Mouse (Mus musculus): ENCODE measurements around the gene Tm7sf3. TPM values are rescaled to one million over a fixed set of nuclear protein-coding genes. Genes with fewer than 3 reads are reported as not detected.

Tm7sf3 gene
- total and polyA plus RNA-seq, 2 experiments from 2014 or later = 40.6 to 51.1 TPM

DNA sequence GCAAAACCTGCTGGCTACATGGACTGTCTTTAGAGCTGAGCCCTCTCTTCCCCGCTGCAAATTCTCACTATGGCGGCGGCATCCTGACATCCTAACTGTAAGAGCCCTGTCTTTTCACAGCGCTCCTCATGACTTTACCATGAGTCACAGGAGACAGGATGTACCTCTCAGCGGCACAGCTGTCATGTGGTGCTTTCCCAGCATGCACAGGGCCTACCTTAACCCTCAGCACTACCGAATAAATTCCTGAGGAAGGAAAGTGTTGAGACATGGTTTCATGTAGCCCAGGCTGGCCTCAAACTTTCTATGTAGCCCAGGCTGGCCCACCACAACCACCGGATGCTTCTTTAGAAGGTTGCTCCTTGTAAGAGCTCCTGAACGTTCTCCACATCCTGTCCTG lies 26.7 kb downstream of the Tm7sf3 start:
- H3K9me3 ChIP-seq (ENCODE audit: low read length) = no peaks in the 10 kb centered on the region
- peaks cover 55% of the 10 kb centered on the region for H3K36me3 ChIP-seq (ENCODE audit: insufficient read depth)
- H3K9ac ChIP-seq = no peak overlapping the region
- ATAC-seq = no peak
- no peaks in the 10 kb centered on the region for H3K4me1 ChIP-seq (ENCODE audit: insufficient read depth)
- H3K4me3 ChIP-seq (ENCODE audit: low read depth, low read length) = no peak overlapping the region
- TF ChIP-seq CTCF (IDR thresholded peaks at IDR 0.05; ENCODE audit: low read depth) = no peak
- no peaks in the 10 kb centered on the region for H3K27me3 ChIP-seq (ENCODE audit: insufficient read depth, low read length)
- H3K27ac ChIP-seq (ENCODE audit: low read depth, low read length) = no peak overlapping the region
- 93% methylated on average over 8 of the region's 8 CpGs for WGBS
- no peak for DNase-seq
- H3K4me2 ChIP-seq (ENCODE audit: low read depth) = no peak overlapping the region

DNA sequence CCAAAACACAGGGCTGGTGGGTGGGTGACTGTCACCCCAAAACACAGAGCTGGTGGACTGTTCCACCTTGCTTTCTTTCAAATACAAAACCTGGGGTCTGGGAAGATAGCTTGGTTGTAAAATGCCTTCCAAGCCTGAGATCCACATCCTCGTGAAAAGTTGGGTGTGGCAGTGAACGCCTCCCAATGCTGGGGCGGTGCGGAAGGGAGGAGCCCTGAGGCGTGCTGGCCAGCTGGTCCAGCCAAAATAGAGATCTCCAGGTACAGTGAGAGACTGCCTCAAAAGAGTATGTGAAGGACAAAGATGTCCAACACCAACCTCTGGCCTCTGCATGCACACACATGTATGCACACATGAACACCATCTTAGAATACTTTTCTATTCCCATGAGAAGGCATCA lies 28.1 kb downstream of the Tm7sf3 start:
- no peak overlapping the region for H3K4me3 ChIP-seq (ENCODE audit: low read depth, low read length)
- peaks cover 67% of the 10 kb centered on the region for H3K36me3 ChIP-seq (ENCODE audit: insufficient read depth)
- H3K4me2 ChIP-seq (ENCODE audit: low read depth) = no peak overlapping the region
- ATAC-seq = no peak
- no peak overlapping the region for H3K27ac ChIP-seq (ENCODE audit: low read depth, low read length)
- H3K9ac ChIP-seq = no peak overlapping the region
- no peaks in the 10 kb centered on the region for H3K4me1 ChIP-seq (ENCODE audit: insufficient read depth)
- H3K9me3 ChIP-seq (ENCODE audit: low read length) = no peaks in the 10 kb centered on the region
- H3K27me3 ChIP-seq (ENCODE audit: insufficient read depth, low read length) = no peaks in the 10 kb centered on the region
- 95% methylated on average over 5 of the region's 5 CpGs for WGBS
- TF ChIP-seq CTCF (IDR thresholded peaks at IDR 0.05; ENCODE audit: low read depth) = no peak
- no peak for DNase-seq

DNA sequence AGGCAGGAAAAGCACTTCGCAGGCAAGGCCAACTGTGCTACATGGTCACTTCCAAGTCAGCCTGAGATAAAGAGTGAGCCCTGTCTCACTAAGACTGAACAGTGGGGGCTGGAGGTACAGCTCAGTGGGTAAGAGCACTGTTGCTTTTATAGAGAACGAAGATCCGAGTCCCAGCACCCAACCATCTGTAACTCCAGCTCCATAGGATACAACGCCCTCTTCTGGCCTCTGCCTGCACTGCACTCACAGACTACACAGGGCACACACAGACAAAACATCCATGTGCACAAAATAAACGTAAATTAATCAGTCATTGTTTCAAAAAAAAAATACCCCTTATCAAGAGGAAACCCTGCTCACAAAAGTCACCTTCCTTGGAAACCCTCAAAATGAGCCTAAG lies 28.7 kb downstream of the Tm7sf3 start:
- TF ChIP-seq CTCF (IDR thresholded peaks at IDR 0.05; ENCODE audit: low read depth) = no peak
- ATAC-seq (no peak), DNase-seq (no peak)
- Histone ChIP-seq H3K9me3 (ENCODE audit: low read length) (no peaks in the 10 kb centered on the region), H3K36me3 (ENCODE audit: insufficient read depth) (peaks cover 70% of the 10 kb centered on the region), H3K4me1 (ENCODE audit: insufficient read depth) (no peaks in the 10 kb centered on the region), H3K27ac (ENCODE audit: low read depth, low read length) (no peak overlapping the region), H3K4me3 (ENCODE audit: low read depth, low read length) (no peak overlapping the region), H3K9ac (no peak overlapping the region), H3K27me3 (ENCODE audit: insufficient read depth, low read length) (no peaks in the 10 kb centered on the region), H3K4me2 (ENCODE audit: low read depth) (no peak overlapping the region)
- 96% methylated on average over 5 of the region's 5 CpGs for WGBS

DNA sequence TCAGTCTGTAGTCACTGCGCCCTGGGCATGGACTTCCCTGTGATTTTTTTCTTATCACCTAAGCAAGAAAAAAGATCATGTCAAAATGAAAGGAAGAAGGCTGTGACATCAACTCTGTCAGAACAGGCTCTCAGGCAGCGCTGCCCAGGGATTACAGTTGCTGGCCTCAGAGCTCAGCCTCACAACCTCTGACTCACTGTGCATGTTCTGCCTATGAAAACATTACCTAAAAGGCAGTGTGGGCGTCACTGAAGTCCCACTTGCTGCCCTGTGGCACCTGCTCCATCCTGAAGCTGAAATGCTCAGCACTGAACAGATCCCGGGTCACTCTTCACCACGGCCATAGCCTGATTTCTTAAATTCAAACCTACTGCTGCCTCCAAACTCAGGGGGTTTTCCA lies 29.9 kb downstream of the Tm7sf3 start:
- no peak for TF ChIP-seq CTCF (IDR thresholded peaks at IDR 0.05; ENCODE audit: low read depth)

DNA sequence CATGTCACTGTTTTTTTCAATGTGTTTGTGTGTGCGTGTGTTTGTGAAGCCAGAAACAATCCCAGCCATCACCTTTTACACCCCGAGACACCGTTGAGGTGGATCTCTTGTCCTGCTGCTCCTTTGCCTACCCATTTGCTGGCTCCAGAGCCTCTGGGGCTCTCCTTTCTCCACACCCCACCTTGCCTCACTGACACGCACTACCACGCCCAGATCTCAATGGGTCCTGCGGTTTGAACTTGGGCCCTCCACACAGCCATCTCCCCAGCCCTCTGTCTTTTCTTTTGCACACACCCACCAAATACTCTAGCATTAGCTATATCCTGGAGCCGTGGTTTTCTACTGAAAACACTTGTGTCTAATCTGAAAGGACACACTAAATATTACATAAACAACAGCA lies 30.7 kb downstream of the Tm7sf3 start:
- ATAC-seq (no peak), DNase-seq (no peak)
- Histone ChIP-seq H3K27ac (ENCODE audit: low read depth, low read length) (no peak overlapping the region), H3K9me3 (ENCODE audit: low read length) (no peaks in the 10 kb centered on the region), H3K4me1 (ENCODE audit: insufficient read depth) (no peaks in the 10 kb centered on the region), H3K27me3 (ENCODE audit: insufficient read depth, low read length) (no peaks in the 10 kb centered on the region), H3K4me3 (ENCODE audit: low read depth, low read length) (no peak overlapping the region), H3K9ac (no peak overlapping the region), H3K36me3 (ENCODE audit: insufficient read depth) (peaks cover 65% of the 10 kb centered on the region), H3K4me2 (ENCODE audit: low read depth) (no peak overlapping the region)
- 94% methylated on average over 7 of the region's 7 CpGs for WGBS
- no peak for TF ChIP-seq CTCF (IDR thresholded peaks at IDR 0.05; ENCODE audit: low read depth)

More for the DNA sequence above, 29.9 kb downstream of the Tm7sf3 start:
- ATAC-seq (no peak), DNase-seq (no peak)
- Histone ChIP-seq H3K36me3 (ENCODE audit: insufficient read depth) (peaks cover 64% of the 10 kb centered on the region), H3K9ac (no peak overlapping the region), H3K27me3 (ENCODE audit: insufficient read depth, low read length) (no peaks in the 10 kb centered on the region), H3K4me1 (ENCODE audit: insufficient read depth) (no peaks in the 10 kb centered on the region), H3K9me3 (ENCODE audit: low read length) (no peaks in the 10 kb centered on the region), H3K4me3 (ENCODE audit: low read depth, low read length) (no peak overlapping the region), H3K27ac (ENCODE audit: low read depth, low read length) (no peak overlapping the region), H3K4me2 (ENCODE audit: low read depth) (no peak overlapping the region)
- WGBS = 90% methylated on average over 5 of the region's 5 CpGs

GRCm38 (mm10) chr6:146611385-146611784 lies 31.2 kb downstream of the Tm7sf3 start:
- no peak for TF ChIP-seq CTCF (IDR thresholded peaks at IDR 0.05; ENCODE audit: low read depth)
- Histone ChIP-seq H3K27me3 (ENCODE audit: insufficient read depth, low read length) (no peaks in the 10 kb centered on the region), H3K4me1 (ENCODE audit: insufficient read depth) (no peaks in the 10 kb centered on the region), H3K4me3 (ENCODE audit: low read depth, low read length) (no peak overlapping the region), H3K9me3 (ENCODE audit: low read length) (no peaks in the 10 kb centered on the region), H3K4me2 (ENCODE audit: low read depth) (no peak overlapping the region), H3K9ac (no peak overlapping the region), H3K27ac (ENCODE audit: low read depth, low read length) (no peak overlapping the region), H3K36me3 (ENCODE audit: insufficient read depth) (peaks cover 65% of the 10 kb centered on the region)
- DNase-seq (no peak), ATAC-seq (no peak)
- 85% methylated on average over 6 of the region's 6 CpGs for WGBS

DNA sequence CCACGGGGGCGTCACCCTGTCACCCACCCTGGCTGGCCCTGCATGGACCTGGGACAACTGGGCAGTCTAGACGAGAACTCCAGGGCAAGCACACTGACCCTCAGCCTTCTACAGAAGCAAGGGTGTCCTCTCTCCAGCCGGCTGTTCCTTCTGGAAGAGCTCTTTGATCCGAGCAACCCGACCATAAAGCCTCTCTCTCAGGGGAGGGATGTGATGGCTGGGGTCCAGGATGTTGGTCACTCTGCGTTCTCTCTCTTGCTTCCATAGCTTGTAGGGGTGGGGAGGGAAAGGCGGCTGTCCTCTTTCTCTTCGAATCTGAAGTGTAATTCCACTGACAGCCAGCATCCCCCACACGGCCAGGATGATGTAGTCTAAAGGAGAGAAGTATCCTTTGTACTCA lies 39.0 kb downstream of the Tm7sf3 start:
- no peak overlapping the region for H3K4me3 ChIP-seq (ENCODE audit: low read depth, low read length)
- peaks cover 64% of the 10 kb centered on the region for H3K36me3 ChIP-seq (ENCODE audit: insufficient read depth)
- H3K9ac ChIP-seq = no peak overlapping the region
- ATAC-seq (no peak), DNase-seq (no peak)
- no peak overlapping the region for H3K27ac ChIP-seq (ENCODE audit: low read depth, low read length)
- H3K4me1 ChIP-seq (ENCODE audit: insufficient read depth) = no peaks in the 10 kb centered on the region
- no peak for TF ChIP-seq CTCF (IDR thresholded peaks at IDR 0.05; ENCODE audit: low read depth)
- H3K9me3 ChIP-seq (ENCODE audit: low read length) = no peaks in the 10 kb centered on the region
- 80% methylated on average over 10 of the region's 10 CpGs for WGBS
- H3K27me3 ChIP-seq (ENCODE audit: insufficient read depth, low read length) = no peaks in the 10 kb centered on the region
- no peak overlapping the region for H3K4me2 ChIP-seq (ENCODE audit: low read depth)

DNA sequence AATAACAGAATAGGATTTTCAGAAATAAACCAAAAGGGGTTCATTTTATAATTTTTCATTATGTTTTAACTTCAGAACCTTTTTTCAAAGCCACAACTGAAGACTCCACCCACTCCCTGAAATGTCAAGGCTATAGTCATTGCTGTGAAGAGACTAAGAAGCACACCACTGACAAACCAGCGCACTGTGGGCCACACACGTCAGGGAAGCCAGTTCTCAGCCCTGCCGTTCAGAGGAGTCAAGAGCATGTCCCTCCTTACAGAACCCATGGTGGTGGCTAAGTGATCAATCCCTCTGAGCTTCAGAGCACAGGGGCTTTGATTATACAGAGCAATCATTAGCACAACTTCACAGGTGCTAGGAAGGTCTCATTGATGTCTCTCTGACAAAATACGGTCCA lies 40.0 kb downstream of the Tm7sf3 start:
- H3K4me3 ChIP-seq (ENCODE audit: low read depth, low read length) = no peak overlapping the region
- ATAC-seq = no peak
- no peaks in the 10 kb centered on the region for H3K4me1 ChIP-seq (ENCODE audit: insufficient read depth)
- no peak overlapping the region for H3K27ac ChIP-seq (ENCODE audit: low read depth, low read length)
- no peaks in the 10 kb centered on the region for H3K27me3 ChIP-seq (ENCODE audit: insufficient read depth, low read length)
- no peak overlapping the region for H3K9ac ChIP-seq
- no peak for TF ChIP-seq CTCF (IDR thresholded peaks at IDR 0.05; ENCODE audit: low read depth)
- peaks cover 59% of the 10 kb centered on the region for H3K36me3 ChIP-seq (ENCODE audit: insufficient read depth)
- no peaks in the 10 kb centered on the region for H3K9me3 ChIP-seq (ENCODE audit: low read length)
- no peak for DNase-seq
- no peak overlapping the region for H3K4me2 ChIP-seq (ENCODE audit: low read depth)
- WGBS = 88% methylated on average over 4 of the region's 4 CpGs

All from forebrain, postnatal 0 days (tissue).